In the genomic region with DNA sequence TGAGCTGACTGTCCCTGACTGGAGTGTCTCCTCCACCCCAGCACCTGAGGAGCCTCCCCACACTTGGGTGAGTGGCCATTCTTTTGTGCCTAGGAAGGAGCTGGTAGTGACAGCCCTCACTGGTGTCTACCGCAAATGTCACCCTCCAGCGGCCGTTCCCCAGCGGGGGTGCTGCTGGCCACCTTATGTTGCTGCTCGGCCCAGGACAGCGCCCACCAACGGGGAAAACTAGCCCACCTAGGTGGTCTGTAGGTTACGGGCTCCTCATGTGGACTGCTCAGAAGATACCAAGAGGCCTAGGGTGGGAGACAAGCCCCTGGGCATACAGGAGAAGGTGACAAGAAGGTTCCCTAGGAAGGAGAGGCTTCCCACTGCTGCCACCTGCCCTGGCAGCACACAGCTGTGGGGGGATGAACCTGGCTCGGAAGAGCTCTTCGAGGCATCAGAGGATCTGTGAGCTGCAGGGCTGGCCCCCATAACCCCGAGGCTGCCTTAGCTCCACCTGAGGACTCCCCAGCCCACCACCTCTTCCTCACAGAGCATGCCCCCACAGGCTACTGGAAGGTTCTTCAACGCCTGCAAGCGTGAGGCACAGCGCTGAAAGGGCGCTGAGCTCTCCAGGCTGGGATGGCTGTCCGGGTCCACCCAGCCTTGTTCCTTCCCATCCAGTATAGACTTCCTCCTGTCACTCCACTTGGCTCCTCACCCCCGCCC, we compare ENCODE assay signal across 9 mouse cellular contexts. TPM values are rescaled to one million over a fixed set of nuclear protein-coding genes. Genes with fewer than 3 reads are reported as not detected.
DNase-seq lines count a peak whose midpoint lies in the region; ATAC-seq and TF ChIP-seq lines count a peak whose summit lies in the region.
"Had no signal": no experiment of that assay in that cellular context is flagged by ENCODE, and none has a peak within 500 bp of the region (broad histone marks: within the 10 kb centered on the region; RNA-seq: fewer than 3 reads in every experiment).

No protein-coding gene starts in this region.

- H3K9ac ChIP-seq in kidney, embryonic 16.5 days (replicated peaks; ENCODE audit: low read length): 0 out of 2 replicates have a peak overlapping the region, but pooled peaks have one; percentile 14
- H3K9ac ChIP-seq in forebrain, postnatal 0 days: peak overlapping the region; percentile 92
- peak overlapping the region; percentile 82 for H3K9ac ChIP-seq in midbrain, embryonic 15.5 days
- H3K9ac ChIP-seq: embryonic facial prominence, embryonic 12.5 days had no signal

- peaks cover 18% of the 10 kb centered on the region for H3K4me1 ChIP-seq in kidney, embryonic 16.5 days (ENCODE audit: insufficient read depth, low read length)
- H3K4me1 ChIP-seq in kidney, adult 2 months (ENCODE audit: control insufficient read depth, insufficient read depth, low read length): no peaks in the 10 kb centered on the region
- H3K4me1 ChIP-seq in forebrain, postnatal 0 days (ENCODE audit: insufficient read depth): peaks cover 27% of the 10 kb centered on the region
- H3K4me1 ChIP-seq in midbrain, embryonic 15.5 days: peaks cover 33% of the 10 kb centered on the region

- peak; percentile 72 for DNase-seq in cerebellum, adult 9-11 months
- no peak for DNase-seq in cerebellum, adult 11 months
- DNase-seq in kidney, adult 2 months: no peak
- DNase-seq in forebrain, postnatal 0 days: no peak
- DNase-seq in layer of hippocampus, adult 11-12 months (ENCODE audit: low spot score): no peak

- no peak overlapping the region for H3K27ac ChIP-seq in kidney, embryonic 16.5 days (ENCODE audit: low read length)
- no peak overlapping the region for H3K27ac ChIP-seq in kidney, adult 2 months (ENCODE audit: insufficient read depth, low read depth, low read length)
- peak overlapping the region; percentile 93 for H3K27ac ChIP-seq in forebrain, postnatal 0 days (ENCODE audit: low read depth, low read length)
- peak overlapping the region; percentile 90 for H3K27ac ChIP-seq in midbrain, embryonic 15.5 days
- H3K27ac ChIP-seq: embryonic facial prominence, embryonic 12.5 days had no signal

- H3K4me3 ChIP-seq in kidney, embryonic 16.5 days (ENCODE audit: low read length): peak overlapping the region; percentile 62; the same call in 1 of the 2 replicates
- H3K4me3 ChIP-seq in kidney, adult 2 months (ENCODE audit: insufficient read depth, low read depth, low read length): no peak overlapping the region
- peak overlapping the region; percentile 84 for H3K4me3 ChIP-seq in forebrain, postnatal 0 days (ENCODE audit: low read depth, low read length)
- H3K4me3 ChIP-seq in midbrain, embryonic 15.5 days: peak overlapping the region; percentile 87

- H3K36me3 ChIP-seq in kidney, embryonic 16.5 days (ENCODE audit: insufficient read depth, low read length): no peaks in the 10 kb centered on the region
- H3K36me3 ChIP-seq in kidney, adult 2 months (ENCODE audit: control insufficient read depth, insufficient read depth, low read length): no peaks in the 10 kb centered on the region
- no peaks in the 10 kb centered on the region for H3K36me3 ChIP-seq in forebrain, postnatal 0 days (ENCODE audit: insufficient read depth)
- H3K36me3 ChIP-seq in midbrain, embryonic 15.5 days (replicated peaks): no peaks in the 10 kb centered on the region
- H3K36me3 ChIP-seq: embryonic facial prominence, embryonic 12.5 days had no signal

- no peak for ATAC-seq in kidney, embryonic 16.5 days (ENCODE audit: low FRiP score, low TSS enrichment)
- no peak for ATAC-seq in forebrain, postnatal 0 days
- no peak for ATAC-seq in midbrain, embryonic 15.5 days (replicated peaks)
- ATAC-seq in activated CD4-positive, CD25-positive, alpha-beta regulatory T cell, adult 4 months: no peak

- H3K27me3 ChIP-seq in kidney, embryonic 16.5 days (ENCODE audit: insufficient read depth, low read length): peaks cover 59% of the 10 kb centered on the region
- peaks cover 2% of the 10 kb centered on the region; the same call in 1 of the 2 replicates for H3K27me3 ChIP-seq in kidney, adult 2 months (replicated peaks; ENCODE audit: control insufficient read depth, insufficient read depth, low read length)
- no peaks in the 10 kb centered on the region for H3K27me3 ChIP-seq in forebrain, postnatal 0 days (ENCODE audit: insufficient read depth, low read length)
- H3K27me3 ChIP-seq in midbrain, embryonic 15.5 days (replicated peaks): peaks cover 28% of the 10 kb centered on the region

- H3K4me2 ChIP-seq in kidney, embryonic 16.5 days (replicated peaks; ENCODE audit: low read depth, low read length): 0 out of 2 replicates have a peak overlapping the region, but pooled peaks have one; percentile 91
- peak overlapping the region; percentile 72 for H3K4me2 ChIP-seq in forebrain, postnatal 0 days (ENCODE audit: low read depth)
- peak overlapping the region; percentile 61 for H3K4me2 ChIP-seq in midbrain, embryonic 15.5 days

- no peak for TF ChIP-seq CTCF in kidney, adult 2 months (conservative IDR thresholded peaks at IDR 0.05; ENCODE audit: insufficient read depth, insufficient read length, low read depth, low read length)
- TF ChIP-seq CTCF in forebrain, postnatal 0 days (IDR thresholded peaks at IDR 0.05; ENCODE audit: low read depth): 0 out of 2 replicates have a peak, but pooled peaks have one; percentile 5

- WGBS in kidney, embryonic 16.5 days: 37% methylated on average over 17 of the region's 17 CpGs
- 50% methylated on average over 17 of the region's 17 CpGs for WGBS in kidney, adult 2 months
- WGBS in forebrain, postnatal 0 days: 41% methylated on average over 17 of the region's 17 CpGs
- 40% methylated on average over 17 of the region's 17 CpGs for WGBS in midbrain, embryonic 15.5 days

- H3K9me3 ChIP-seq in kidney, embryonic 16.5 days (ENCODE audit: low read length): no peaks in the 10 kb centered on the region
- no peaks in the 10 kb centered on the region for H3K9me3 ChIP-seq in forebrain, postnatal 0 days (ENCODE audit: low read length)
- H3K9me3 ChIP-seq in midbrain, embryonic 15.5 days: no peaks in the 10 kb centered on the region
- H3K9me3 ChIP-seq: embryonic facial prominence, embryonic 12.5 days had no signal

- TF ChIP-seq POLR2A in kidney, adult 2 months (IDR thresholded peaks at IDR 0.05; ENCODE audit: low read depth, low read length): no peak

RNA-seq across cellular contexts. Expression of a gene that starts 2.5 kb away (rescaled TPM):
- 3.4 and 4.1 TPM in 2 replicates for polyA plus RNA-seq in kidney, embryonic 16.5 days (2015; fragmentation: Nextera tagmentation; extraction: Ambion mirVana)
- 5.1 and 6.2 TPM in 2 replicates for polyA plus RNA-seq in kidney, adult 2 months (2012; rRNA removed)
- 271 and 284 TPM in 2 replicates for total RNA-seq in forebrain, postnatal 0 days (2014; rRNA removed)
- 227 and 280 TPM in 2 replicates for polyA plus RNA-seq in forebrain, postnatal 0 days (2015; fragmentation: Nextera tagmentation; extraction: Ambion mirVana)
- polyA plus RNA-seq in midbrain, embryonic 15.5 days (2015; fragmentation: Nextera tagmentation; extraction: Ambion mirVana): 134 and 147 TPM in 2 replicates
- polyA plus RNA-seq in activated CD4-positive, CD25-positive, alpha-beta regulatory T cell, adult 4 months (2017; shearing (Covaris generic)): 10 to 100 TPM in 1 of 2 experiments, 1 to 10 TPM in 1; 4.3 to 16.1 TPM

Comparison
In these comparisons a context has a peak if more than half of its experiments do, and no peak if none do; other contexts are left out.
1. H3K27ac ChIP-seq: peak in forebrain, postnatal 0 days (single experiment) and midbrain, embryonic 15.5 days (single experiment); none in kidney, embryonic 16.5 days (single experiment) and kidney, adult 2 months (single experiment).
2. H3K9ac ChIP-seq: peak in every context shown above with its lines; median percentile 92 in forebrain, postnatal 0 days; 82 in midbrain, embryonic 15.5 days; 14 in kidney, embryonic 16.5 days.
3. Peak in every context shown above with its lines, with median percentiles within 50 percentile points of each other: H3K4me2 ChIP-seq.